Mouse (Mus musculus) thymus, postnatal 25 days (tissue): ENCODE results near the gene Mapk1ip1l.
"Not testable (repeated sequence)": the region's sequence is repeated elsewhere in the genome, so short reads cannot be mapped to it uniquely, and the experiment has no call there.

ENCODE experiments used
- DNase-seq: peaks from one replicate; pipeline ENCODE4 v3.0.0; 2022

Mapk1ip1l gene

GRCm38 (mm10) chr14:47305933-47306332 lies 7.9 kb downstream of the Mapk1ip1l start:
- DNase-seq = no peak

GRCm38 (mm10) chr14:47307669-47308068 lies 9.6 kb downstream of the Mapk1ip1l start:
- DNase-seq = no peak

GRCm38 (mm10) chr14:47309061-47309460 lies 11.0 kb downstream of the Mapk1ip1l start:
- no peak for DNase-seq

GRCm38 (mm10) chr14:47310342-47311181 lies 12.5 kb downstream of the Mapk1ip1l start:
- no peak for DNase-seq

- no peak for DNase-seq
These were observed 21.3 kb downstream of the Mapk1ip1l start for GRCm38 (mm10) chr14:47319362-47319761.

- not testable (repeated sequence) for DNase-seq
These were observed 23.5 kb downstream of the Mapk1ip1l start for GRCm38 (mm10) chr14:47321581-47321980.

- no peak for DNase-seq
These were observed 28.1 kb downstream of the Mapk1ip1l start for GRCm38 (mm10) chr14:47325965-47326761.

GRCm38 (mm10) chr14:47327347-47327746 lies 29.3 kb downstream of the Mapk1ip1l start:
- DNase-seq = no peak

GRCm38 (mm10) chr14:47331920-47332319 lies 33.9 kb downstream of the Mapk1ip1l start:
- no peak for DNase-seq

GRCm38 (mm10) chr14:47334819-47335218 lies 36.8 kb downstream of the Mapk1ip1l start:
- peak; percentile 70 for DNase-seq

- DNase-seq = no peak
These were observed 37.2 kb downstream of the Mapk1ip1l start for GRCm38 (mm10) chr14:47335300-47335699.

- DNase-seq = no peak
These were observed 42.3 kb downstream of the Mapk1ip1l start for GRCm38 (mm10) chr14:47340231-47340925.

GRCm38 (mm10) chr14:47341811-47342291 lies 43.8 kb downstream of the Mapk1ip1l start:
- no peak for DNase-seq

- no peak for DNase-seq
These were observed 48.6 kb downstream of the Mapk1ip1l start for GRCm38 (mm10) chr14:47346715-47347114.

- no peak for DNase-seq
These were observed 52.9 kb downstream of the Mapk1ip1l start for GRCm38 (mm10) chr14:47350974-47351373.

- no peak for DNase-seq
These were observed 54.2 kb downstream of the Mapk1ip1l start for GRCm38 (mm10) chr14:47352272-47352671.

- DNase-seq = no peak
These were observed 55.2 kb downstream of the Mapk1ip1l start for GRCm38 (mm10) chr14:47353240-47353639.

GRCm38 (mm10) chr14:47354111-47354577 lies 56.1 kb downstream of the Mapk1ip1l start:
- DNase-seq = no peak

- no peak for DNase-seq
These were observed 56.9 kb downstream of the Mapk1ip1l start for GRCm38 (mm10) chr14:47354948-47355347.

- DNase-seq = no peak
These were observed 58.6 kb downstream of the Mapk1ip1l start for GRCm38 (mm10) chr14:47356622-47357021.

- no peak for DNase-seq
These were observed 61.5 kb downstream of the Mapk1ip1l start for GRCm38 (mm10) chr14:47359610-47360009.

GRCm38 (mm10) chr14:47361418-47361817 lies 63.4 kb downstream of the Mapk1ip1l start:
- no peak for DNase-seq

- DNase-seq = no peak
These were observed 63.8 kb downstream of the Mapk1ip1l start for GRCm38 (mm10) chr14:47361899-47362298.
